Mouse (Mus musculus) liver, adult 2 months (tissue): ENCODE results near the gene Slc2a3.

ENCODE experiments used
- CTCF ChIP-seq: fragments of 200-500 bp; IDR thresholded peaks from 2 replicates; pipeline ENCODE4 v1.5.1; 2011; ENCODE audit warnings: low read depth, low read length, control low read depth
- POLR2A ChIP-seq: fragments of 200-500 bp; IDR thresholded peaks from 2 replicates; pipeline ENCODE4 v1.6.1; 2011; ENCODE audit warnings: low read length, control low read depth; ENCODE audit not compliant: insufficient read depth; ENCODE audit errors: extremely low read depth

DNA sequence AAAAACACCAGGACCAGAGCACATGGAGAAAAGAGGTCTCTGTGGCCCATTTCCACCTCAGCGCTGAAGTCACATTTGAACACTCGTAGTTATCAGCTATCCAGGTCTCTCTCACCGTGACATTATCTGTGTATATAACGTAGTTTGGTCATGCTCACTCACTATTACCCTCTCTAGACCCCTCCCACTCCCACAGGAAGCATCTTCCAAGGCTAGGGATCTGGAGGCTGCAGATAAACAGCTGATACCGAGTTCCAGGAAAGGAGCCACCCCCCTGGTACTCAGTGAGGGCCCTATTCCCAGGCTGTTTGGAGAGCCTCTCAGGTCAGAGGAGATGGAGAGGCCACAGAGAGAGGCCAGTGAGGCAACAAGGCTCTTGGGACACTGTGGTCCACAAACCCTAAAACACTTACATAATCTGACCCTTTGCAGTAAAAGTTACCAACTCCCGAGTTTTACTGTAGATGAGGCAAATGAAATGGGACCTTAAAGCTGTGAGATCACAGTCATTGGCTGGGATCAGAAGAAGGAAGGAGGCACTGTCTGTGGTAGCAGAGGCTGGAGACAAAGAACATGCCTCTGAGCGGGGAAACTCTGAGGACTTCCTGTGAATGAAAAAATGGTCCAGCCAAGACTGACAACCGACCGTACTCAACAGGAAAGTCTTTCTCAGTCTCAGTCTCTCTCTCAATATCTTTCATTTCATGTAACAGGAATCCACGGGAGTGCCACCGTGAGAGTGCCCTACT is 38.3 kb downstream of the Slc2a3 start:
- TF ChIP-seq CTCF (no peak), POLR2A (no peak)
